Mouse (Mus musculus): ENCODE measurements at regions not wholly inside any gene's neighbourhood (a gene's known extent, or its start where the extent isn't known, plus 50 kb on each side); places are given as distances from the start of the nearest gene placed in this dataset.

- no peak for DNase-seq (ENCODE audit: low spot score in 2 of 2)
These were observed 81.0 kb downstream of the Maf start for GRCm38 (mm10) chr8:115626396-115627136.

- DNase-seq (ENCODE audit: low spot score in 2 of 2) = no peak
These were observed 82.5 kb downstream of the Maf start for GRCm38 (mm10) chr8:115625072-115625471.

GRCm38 (mm10) chr8:115618049-115618760 is 89.4 kb downstream of the Maf start:
- peak; percentile 31 to 44 for DNase-seq (ENCODE audit: low spot score in 2 of 2)

GRCm38 (mm10) chr8:115616871-115617605 is 90.6 kb downstream of the Maf start:
- DNase-seq (ENCODE audit: low spot score in 2 of 2) = no peak

- no peak for DNase-seq (ENCODE audit: low spot score in 2 of 2)
These were observed 93.5 kb downstream of the Maf start for GRCm38 (mm10) chr8:115613946-115614584.

- DNase-seq (ENCODE audit: low spot score in 2 of 2) = no peak
These were observed 95.5 kb downstream of the Maf start for GRCm38 (mm10) chr8:115612119-115612518.

- no peak for DNase-seq (ENCODE audit: low spot score in 2 of 2)
These were observed 107.8 kb downstream of the Maf start for GRCm38 (mm10) chr8:115599771-115600170.

GRCm38 (mm10) chr8:115597226-115597953 is 110.2 kb downstream of the Maf start:
- peak; percentile 18 to 21 for DNase-seq (ENCODE audit: low spot score in 2 of 2)

GRCm38 (mm10) chr8:115589721-115590120 is 117.9 kb downstream of the Maf start:
- no peak for DNase-seq (ENCODE audit: low spot score in 2 of 2)

GRCm38 (mm10) chr8:115589076-115589475 is 118.5 kb downstream of the Maf start:
- no peak for DNase-seq (ENCODE audit: low spot score in 2 of 2)

- no peak for DNase-seq (ENCODE audit: low spot score in 2 of 2)
These were observed 123.2 kb downstream of the Maf start for GRCm38 (mm10) chr8:115584311-115584907.

- no peak for DNase-seq (ENCODE audit: low spot score in 2 of 2)
These were observed 124.4 kb downstream of the Maf start for GRCm38 (mm10) chr8:115583221-115583620.

- DNase-seq (ENCODE audit: low spot score in 2 of 2) = no peak
These were observed 125.6 kb downstream of the Maf start for GRCm38 (mm10) chr8:115581940-115582517.

- no peak for DNase-seq (ENCODE audit: low spot score in 2 of 2)
These were observed 139.2 kb downstream of the Maf start for GRCm38 (mm10) chr8:115568394-115568793.

- DNase-seq (ENCODE audit: low spot score in 2 of 2) = no peak
These were observed 141.8 kb downstream of the Maf start for GRCm38 (mm10) chr8:115565768-115566167.

GRCm38 (mm10) chr8:115562362-115562761 is 145.2 kb downstream of the Maf start:
- DNase-seq (ENCODE audit: low spot score in 2 of 2) = no peak

- DNase-seq (ENCODE audit: low spot score in 2 of 2) = no peak
These were observed 146.3 kb downstream of the Maf start for GRCm38 (mm10) chr8:115560985-115561916.

- DNase-seq (ENCODE audit: low spot score in 2 of 2) = no peak
These were observed 152.1 kb downstream of the Maf start for GRCm38 (mm10) chr8:115555452-115555851.

- peak; percentile 13 to 16 for DNase-seq (ENCODE audit: low spot score in 2 of 2)
These were observed 153.4 kb downstream of the Maf start for GRCm38 (mm10) chr8:115554185-115554584.

Measured in right cerebral cortex, adult 2 months (tissue).